Mouse (Mus musculus): ENCODE results near the gene Cacng1. TPM values are rescaled to one million over a fixed set of nuclear protein-coding genes. Genes with fewer than 3 reads are reported as not detected.

The Cacng1 gene
- total RNA-seq, 1 experiment from 2014 or later = not detected

DNA sequence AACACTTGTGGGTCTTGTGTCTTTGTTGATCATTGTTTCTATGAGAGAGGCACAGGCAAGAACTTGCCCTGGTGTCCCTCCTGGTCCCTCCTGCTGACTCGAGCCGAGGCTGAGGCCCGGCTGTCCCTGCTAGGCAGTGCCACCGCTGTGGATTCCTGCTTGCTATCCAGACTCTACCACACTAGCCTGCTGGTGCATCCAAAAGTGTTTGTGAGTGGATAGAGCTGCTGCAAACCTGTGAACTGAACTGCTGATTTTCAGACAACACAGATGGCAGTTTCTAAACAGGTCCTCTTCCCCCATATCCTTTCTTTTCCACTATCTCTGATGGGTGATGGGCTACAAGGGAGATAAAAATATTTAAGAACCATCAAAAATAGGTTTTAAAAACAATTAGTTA, 60.8 kb downstream of the Cacng1 start:
- no peak for DNase-seq

Other genes starting within 250 kb of the Cacng1 start
- gene Pitpnc1, start 245.8 kb downstream of the Cacng1 start, total RNA-seq (2021) = 14.8 and 20.4 TPM in 2 replicates
- 98.8 and 106 TPM in 2 replicates for gene Psmd12, start 237.0 kb downstream of the Cacng1 start, total RNA-seq (2021)
- gene Helz, start 168.6 kb downstream of the Cacng1 start, total RNA-seq (2021) = 29.5 and 36.6 TPM in 2 replicates
- gene Cacng4, start 78.0 kb upstream of the Cacng1 start, total RNA-seq (2021) = 4.3 and 6.9 TPM in 2 replicates
- 0.15 TPM in 1 of 2 replicates, not detected in the other for gene Cacng5, start 198.5 kb upstream of the Cacng1 start, total RNA-seq (2021)

Measured in adrenal gland, postnatal 25 days (tissue).